Mouse (Mus musculus) right cerebral cortex, postnatal 36 days (tissue): ENCODE results near the gene Ctsh.
"Not testable (repeated sequence)": the region's sequence is repeated elsewhere in the genome, so short reads cannot be mapped to it uniquely, and the experiment has no call there.

Experiments used
- DNase-seq, 2 experiments: peaks; one replicate each; pipeline ENCODE4 v3.0.0; 2022; ENCODE audit warnings: low spot score in 2 of 2, mixed read lengths in 1 of 2

The Ctsh gene

GRCm38 (mm10) chr9:90056716-90057115, 2.8 kb downstream of the Ctsh start:
- no peak for DNase-seq

DNA sequence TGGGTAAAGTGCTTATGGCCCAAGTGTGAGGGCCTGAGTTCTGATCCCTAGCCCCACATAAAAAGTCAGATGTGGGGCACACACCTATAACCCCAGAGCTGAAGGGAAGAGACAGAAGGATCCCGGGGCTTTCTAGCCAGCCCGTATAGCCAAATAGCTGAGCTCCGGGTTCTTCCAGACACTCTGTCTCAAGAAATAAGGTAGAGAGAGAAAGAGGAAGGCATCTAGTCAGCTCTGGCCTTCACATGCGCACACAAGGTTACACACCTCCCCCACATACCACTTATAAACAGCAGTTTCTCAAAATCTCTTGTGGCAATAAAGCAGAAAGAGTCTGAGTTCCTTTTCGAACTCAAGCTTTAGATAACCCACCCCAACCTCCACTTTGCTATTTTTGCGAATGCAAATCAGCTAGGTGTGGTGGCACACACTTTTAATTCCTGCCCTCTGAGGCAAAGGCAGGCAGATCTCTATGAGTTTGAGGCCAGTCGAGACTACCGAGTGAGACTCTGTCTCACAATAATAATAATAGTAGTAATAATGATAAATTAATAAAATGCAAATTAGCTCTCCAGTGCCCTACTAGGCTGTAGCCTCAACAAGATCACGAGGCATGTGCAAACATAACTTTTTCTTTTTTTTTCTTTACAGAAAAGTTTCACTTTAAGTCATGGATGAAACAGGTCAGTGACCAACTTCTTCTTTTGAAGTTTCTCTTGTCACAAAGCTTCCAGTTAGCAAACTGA, 6.0 kb downstream of the Ctsh start:
- DNase-seq = no peak

DNA sequence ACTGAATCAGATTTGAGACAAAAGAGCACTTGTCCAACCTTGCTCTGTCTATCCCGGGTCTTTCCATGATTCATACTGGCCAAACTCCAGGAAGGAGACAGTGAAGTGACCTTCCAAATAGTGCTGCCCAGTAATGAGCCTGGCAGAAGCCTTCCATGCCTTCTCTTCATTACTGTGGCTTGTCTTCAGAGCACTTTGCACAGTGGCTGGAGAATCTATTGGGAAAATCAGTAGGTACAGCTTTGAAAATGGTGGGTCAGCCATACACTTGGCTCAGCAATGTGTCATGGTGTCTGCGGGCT, 6.6 kb downstream of the Ctsh start:
- DNase-seq = no peak

- DNase-seq = not testable (repeated sequence)
Measured at GRCm38 (mm10) chr9:90060932-90061331, 7.0 kb downstream of the Ctsh start.

DNA sequence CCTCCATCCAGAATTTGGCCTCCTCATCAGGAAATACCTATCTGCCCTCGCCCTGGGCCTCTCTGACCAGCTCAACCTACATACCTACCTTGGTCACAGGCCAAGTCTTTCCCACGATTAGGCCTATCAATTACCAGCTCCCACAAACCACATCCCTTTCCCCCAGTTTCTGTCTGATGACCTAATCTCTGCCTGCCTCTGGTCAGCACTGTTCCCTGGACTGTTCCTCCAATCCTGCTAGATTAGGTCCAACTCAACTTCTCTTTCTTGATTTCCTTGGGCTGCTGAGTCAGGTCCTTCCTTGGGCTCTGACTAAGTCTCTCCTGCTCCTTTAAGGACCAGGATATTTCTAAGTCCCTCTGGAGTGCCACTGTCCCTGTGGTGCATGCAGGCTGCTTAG, 13.4 kb downstream of the Ctsh start:
- no peak for DNase-seq

- no peak for DNase-seq
Measured at GRCm38 (mm10) chr9:90068786-90069185, 14.8 kb downstream of the Ctsh start.

GRCm38 (mm10) chr9:90069485-90069884, 15.5 kb downstream of the Ctsh start:
- no peak for DNase-seq

DNA sequence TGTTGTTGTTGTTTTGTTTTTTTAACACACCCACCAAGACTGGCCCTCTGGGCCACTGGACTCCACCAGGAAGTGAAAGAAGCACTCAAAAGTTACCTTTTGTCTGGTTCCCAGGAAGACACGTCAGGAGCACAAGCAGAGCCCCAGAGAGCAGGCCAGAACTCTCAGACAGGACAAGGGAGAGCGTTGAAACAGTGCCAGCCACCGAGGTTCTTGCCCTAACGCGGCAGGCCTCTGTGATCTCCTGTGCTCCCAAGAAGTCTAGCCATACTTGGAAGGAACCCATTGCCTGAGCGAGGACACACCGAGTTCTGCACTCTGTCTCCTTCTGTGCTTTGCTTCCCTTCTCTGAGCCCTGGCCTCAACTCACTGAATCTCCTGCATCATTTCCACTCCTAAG, 16.2 kb downstream of the Ctsh start:
- DNase-seq = no peak

GRCm38 (mm10) chr9:90075336-90075735, 21.4 kb downstream of the Ctsh start:
- no peak for DNase-seq

DNA sequence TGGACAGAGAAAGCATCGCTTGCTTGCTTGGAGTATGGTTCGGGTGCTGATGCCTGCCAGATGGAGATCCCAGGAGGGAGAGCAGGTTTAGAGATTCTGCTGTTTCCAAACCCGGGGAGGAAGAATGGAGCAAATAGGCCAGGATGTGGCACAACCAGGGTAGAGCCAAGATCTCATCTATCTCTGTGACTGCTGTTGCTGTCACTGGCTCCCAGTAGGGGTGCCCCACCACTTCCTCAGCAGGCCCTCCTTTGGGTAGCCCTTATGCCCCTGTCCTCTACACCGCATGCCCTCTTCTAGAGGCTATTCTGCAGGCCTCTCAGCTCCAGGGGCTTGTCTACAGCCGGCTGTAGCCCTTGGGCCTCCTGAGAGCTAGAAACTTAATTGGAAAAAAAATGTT, 22.2 kb downstream of the Ctsh start:
- DNase-seq = no peak

- peak; percentile 26 to 30 for DNase-seq
Measured at GRCm38 (mm10) chr9:90076849-90077461, 23.0 kb downstream of the Ctsh start.

DNA sequence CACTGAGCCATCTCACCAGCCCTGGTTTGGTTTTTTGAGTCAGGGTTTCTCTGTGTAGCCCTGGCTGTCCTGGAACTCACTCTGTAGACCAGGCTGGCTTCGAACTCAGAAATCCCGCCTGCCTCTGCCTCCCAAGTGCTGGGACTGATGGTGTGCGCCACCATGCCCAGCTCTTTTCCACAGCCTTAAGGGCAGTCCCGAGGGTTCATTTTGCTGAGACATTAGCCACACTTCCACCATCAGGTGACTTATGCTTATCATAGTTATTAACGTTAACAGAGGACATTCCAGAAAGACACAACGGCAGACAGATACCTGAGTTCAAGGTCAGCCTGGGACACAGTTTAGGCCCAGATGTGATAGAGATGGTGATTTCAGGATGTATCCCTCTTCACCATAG, 28.0 kb downstream of the Ctsh start:
- not testable (repeated sequence) for DNase-seq

- DNase-seq = no peak
Measured at GRCm38 (mm10) chr9:90082992-90083391, 29.0 kb downstream of the Ctsh start.

DNA sequence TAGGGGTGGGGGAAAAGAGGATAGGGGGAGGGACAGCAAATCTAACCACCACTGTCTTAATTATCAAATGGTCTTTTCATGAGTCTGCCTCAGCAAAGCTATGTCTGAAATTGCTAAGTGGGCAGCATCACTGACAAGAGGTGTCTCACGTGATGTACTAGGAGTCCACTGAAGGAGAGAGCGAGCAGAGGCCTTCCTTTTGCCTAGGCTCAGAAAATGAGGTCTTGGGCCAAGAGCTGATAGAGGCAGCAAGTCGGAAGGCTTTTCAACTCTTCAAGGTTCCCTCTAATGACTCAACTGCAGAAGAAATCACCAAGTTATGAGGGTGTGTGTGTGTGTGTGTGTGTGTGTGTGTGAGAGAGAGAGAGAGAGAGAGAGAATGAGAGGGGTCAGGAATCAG, 30.2 kb downstream of the Ctsh start:
- no peak for DNase-seq

DNA sequence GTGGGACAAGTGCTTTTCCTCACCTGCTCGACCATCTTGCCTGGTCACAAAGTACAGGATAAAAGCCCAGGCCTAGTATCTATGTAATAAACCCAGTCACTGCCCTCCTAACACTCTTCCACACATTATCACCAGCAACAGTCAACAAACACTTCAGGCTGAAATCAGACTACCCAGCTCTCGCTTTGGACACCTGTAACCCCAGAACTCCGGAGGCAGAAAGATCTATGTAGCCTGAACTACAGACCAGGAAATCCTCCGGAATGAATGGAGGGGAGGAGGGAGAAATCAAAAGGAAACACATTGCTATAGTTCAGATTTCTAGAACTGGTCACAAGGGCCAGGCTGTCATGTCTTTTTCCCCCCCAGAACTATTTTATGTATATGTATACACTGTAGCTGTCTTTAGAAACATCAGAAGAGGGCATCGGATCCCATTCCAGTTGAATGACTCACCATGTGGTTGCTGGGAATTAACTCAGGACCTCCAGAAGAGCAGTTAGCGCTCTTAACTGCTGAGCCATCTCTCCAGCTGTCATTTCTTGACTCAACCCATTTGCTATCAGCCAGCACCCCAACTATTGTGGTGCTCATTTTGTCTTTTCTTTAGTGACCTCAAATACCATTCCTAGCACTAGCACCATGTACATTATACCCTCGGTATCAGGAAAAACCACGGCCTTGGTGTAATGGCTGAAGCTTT, 31.0 kb downstream of the Ctsh start:
- no peak for DNase-seq

GRCm38 (mm10) chr9:90087906-90088485, 34.0 kb downstream of the Ctsh start:
- no peak for DNase-seq

DNA sequence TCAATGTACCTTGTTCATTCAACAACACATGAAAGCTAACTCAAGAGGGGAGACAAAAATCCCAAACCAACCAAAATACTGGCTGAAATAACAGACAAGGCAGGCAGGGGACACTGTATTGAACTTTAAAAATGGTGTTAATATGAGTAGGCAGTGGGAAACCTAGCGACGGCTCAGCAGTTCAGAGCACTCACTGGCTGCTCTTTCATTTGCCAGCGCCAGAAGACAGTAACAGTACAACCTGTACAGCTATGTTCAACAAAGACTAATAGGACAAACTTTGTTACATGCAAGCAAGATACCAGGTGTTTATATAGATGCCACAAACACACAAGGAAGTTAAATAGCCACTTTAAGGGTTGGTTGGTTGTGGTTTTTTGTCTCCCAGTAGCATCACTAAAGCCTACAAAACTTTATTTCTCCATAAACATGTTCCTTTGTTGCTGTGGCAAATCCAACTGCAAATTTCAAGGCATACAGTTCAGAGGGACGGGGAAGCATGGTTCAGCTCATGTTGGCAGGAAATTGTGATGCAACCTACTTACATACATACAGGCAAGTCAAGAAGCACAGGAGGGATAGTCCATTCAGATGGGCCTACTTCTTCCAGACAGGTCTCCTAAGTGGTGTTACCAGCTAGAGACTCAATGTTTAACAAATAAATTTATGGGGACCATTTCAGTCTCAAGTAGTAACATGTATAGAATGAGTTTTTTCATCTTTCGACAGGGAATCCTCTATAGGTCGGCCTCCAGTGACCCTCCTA, 35.6 kb downstream of the Ctsh start:
- no peak for DNase-seq

GRCm38 (mm10) chr9:90098934-90099333, 45.0 kb downstream of the Ctsh start:
- DNase-seq = no peak

DNA sequence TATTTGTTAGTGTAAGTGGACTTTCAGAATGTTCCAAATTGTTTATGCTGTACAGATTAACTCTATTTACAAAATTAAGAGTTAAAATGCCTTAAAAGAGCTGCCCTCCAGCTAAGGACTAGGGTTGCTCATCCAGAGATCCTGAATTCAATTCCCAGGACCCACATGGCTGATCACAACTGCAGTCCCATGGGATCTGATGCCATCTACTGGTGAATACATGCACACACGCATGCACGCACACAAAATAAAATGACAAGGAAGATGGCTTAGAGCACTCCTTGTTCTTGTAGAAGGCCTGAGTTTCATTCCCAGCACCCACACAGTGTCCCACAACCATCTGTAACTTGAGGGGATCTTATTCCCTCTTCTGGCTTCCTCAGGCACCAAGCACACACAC, 46.8 kb downstream of the Ctsh start:
- DNase-seq = no peak

DNA sequence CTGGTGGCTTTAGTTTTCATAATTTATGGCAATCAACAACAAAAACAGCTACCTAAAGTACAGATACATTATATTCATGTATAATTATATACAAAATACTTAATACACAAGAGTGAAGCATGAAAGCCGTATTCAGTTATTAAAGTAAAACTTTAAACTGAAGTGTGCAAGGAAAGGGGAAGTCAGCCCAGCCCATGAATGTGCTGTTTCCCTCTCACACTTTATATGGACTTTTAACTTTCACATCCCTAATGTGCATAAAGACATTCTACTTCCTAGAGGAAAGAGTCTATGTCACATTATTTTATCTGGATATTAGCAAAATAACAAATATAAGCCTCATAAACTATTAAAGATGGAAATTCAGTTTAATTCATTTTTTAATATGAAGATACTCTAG, 51.5 kb downstream of the Ctsh start:
- DNase-seq = no peak

DNA sequence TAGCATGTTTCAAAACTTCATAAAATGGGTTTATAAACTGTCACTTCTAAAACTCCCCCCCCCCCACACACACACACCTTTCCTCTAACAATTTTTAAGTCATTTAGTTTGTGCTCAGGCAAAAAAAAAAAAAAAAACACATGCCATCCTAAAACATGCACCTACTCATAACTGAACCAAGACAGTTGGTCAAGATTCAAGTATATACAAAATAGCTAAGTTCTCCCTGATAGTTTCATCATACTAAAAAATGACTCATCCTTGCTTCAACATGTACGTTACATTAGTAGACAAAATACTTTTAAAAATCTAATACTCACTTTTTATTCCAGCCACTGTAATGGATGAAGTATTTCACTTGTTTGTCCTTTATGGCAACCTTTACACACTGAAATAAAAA, 53.0 kb downstream of the Ctsh start:
- no peak for DNase-seq

- DNase-seq = no peak
Measured at GRCm38 (mm10) chr9:90108272-90108671, 54.3 kb downstream of the Ctsh start.
